ENCODE assay signal across 27 mouse cellular contexts in the genomic region with DNA sequence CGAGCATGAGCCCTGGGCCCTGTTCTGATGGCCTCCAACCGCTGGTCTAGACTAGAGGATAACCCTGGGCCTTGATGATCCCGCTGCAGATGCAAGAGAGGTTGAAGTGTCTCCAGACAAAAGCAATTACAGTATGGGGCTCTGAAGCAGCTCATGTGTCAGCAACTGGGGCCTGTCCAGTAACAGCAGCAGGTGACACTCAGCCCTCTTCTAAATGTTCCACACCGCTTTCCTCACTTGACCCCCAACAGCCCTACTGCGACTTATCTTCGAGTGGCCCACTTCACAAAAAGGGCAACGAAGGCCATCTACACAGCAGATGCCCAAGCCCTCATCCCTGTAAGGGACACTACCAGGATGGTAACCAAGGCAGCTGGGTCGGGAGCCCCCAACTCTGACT. TPM values are rescaled to one million over a fixed set of nuclear protein-coding genes. Genes with fewer than 3 reads are reported as not detected.
A peak's percentile ranks its signal among the peaks of the same experiment; 100 is the strongest.
DNase-seq lines count a peak whose midpoint lies in the region; ATAC-seq and TF ChIP-seq lines count a peak whose summit lies in the region.
"Had no signal": no experiment of that assay in that cellular context is flagged by ENCODE, and none has a peak within 500 bp of the region (broad histone marks: within the 10 kb centered on the region; RNA-seq: fewer than 3 reads in every experiment).

No protein-coding gene starts in this region.

- H3K9ac ChIP-seq in heart, adult 2 months (ENCODE audit: low read depth, low read length), result no peak overlapping the region
- H3K9ac ChIP-seq in heart, embryonic 11.5 days (ENCODE audit: low read depth, low read length), result no peak overlapping the region
- no peak overlapping the region for H3K9ac ChIP-seq in heart, postnatal 0 days (replicated peaks; ENCODE audit: low read depth, low read length)
- no peak overlapping the region for H3K9ac ChIP-seq in midbrain, embryonic 13.5 days (replicated peaks)
- H3K9ac ChIP-seq: embryonic facial prominence, embryonic 12.5 days; forebrain, embryonic 13.5 days had no signal

- no peak for TF ChIP-seq CTCF in heart, adult 2 months (IDR thresholded peaks at IDR 0.05)
- no peak for TF ChIP-seq CTCF in heart, postnatal 0 days (IDR thresholded peaks at IDR 0.05; ENCODE audit: low read depth)

- peaks cover 6% of the 10 kb centered on the region; the same call in 1 of the 2 replicates for H3K4me1 ChIP-seq in heart, adult 2 months (ENCODE audit: control insufficient read depth, insufficient read depth, low read length)
- H3K4me1 ChIP-seq in heart, embryonic 11.5 days (ENCODE audit: control insufficient read depth, insufficient read depth, low read length), result peaks cover 25% of the 10 kb centered on the region
- H3K4me1 ChIP-seq in heart, postnatal 0 days (ENCODE audit: control insufficient read depth, insufficient read depth), result peaks cover 9% of the 10 kb centered on the region
- H3K4me1 ChIP-seq in midbrain, embryonic 10.5 days, result peaks cover 35% of the 10 kb centered on the region
- peaks cover 12% of the 10 kb centered on the region for H3K4me1 ChIP-seq in midbrain, embryonic 13.5 days (replicated peaks)

- TF ChIP-seq EP300 in heart, adult 2 months (IDR thresholded peaks at IDR 0.05; ENCODE audit: insufficient read depth, low read depth, low read length), result peak; percentile 94
- 0 out of 2 replicates have a peak, but pooled peaks have one; percentile 20 for TF ChIP-seq EP300 in heart, postnatal 0 days (IDR thresholded peaks at IDR 0.05; ENCODE audit: low read depth)

- intact Hi-C loops in heart, adult 2 months (cut with DNase I), result no loop called here
- intact Hi-C loops in heart, postnatal 14 days (cut with DNase I), result loop anchor here (10.0 kb wide), 1 partner anchor 310 kb away; no protein-coding TSS in a partner anchor

- H3K79me2 ChIP-seq in heart, adult 2 months (replicated peaks; ENCODE audit: control insufficient read depth, insufficient read depth, low read length), result no peaks in the 10 kb centered on the region

- no peaks in the 10 kb centered on the region; the same call in 1 of the 2 replicates for H3K9me3 ChIP-seq in heart, embryonic 11.5 days (replicated peaks; ENCODE audit: control insufficient read depth, low read length)
- H3K9me3 ChIP-seq in heart, postnatal 0 days (replicated peaks; ENCODE audit: control insufficient read depth, low read length), result no peaks in the 10 kb centered on the region
- H3K9me3 ChIP-seq in midbrain, embryonic 10.5 days (replicated peaks), result peaks cover 4% of the 10 kb centered on the region; the same call in 1 of the 2 replicates
- 0 out of 2 replicates have a peak, but pooled peaks cover 4% of the 10 kb centered on the region for H3K9me3 ChIP-seq in midbrain, embryonic 13.5 days
- H3K9me3 ChIP-seq: embryonic facial prominence, embryonic 10.5 days; G1E had no signal

- 51% methylated on average over 8 of the region's 8 CpGs for WGBS in heart, adult 2 months
- 41% methylated on average over 8 of the region's 8 CpGs for WGBS in heart, embryonic 11.5 days (ENCODE audit: insufficient replicate concordance)
- 42% methylated on average over 8 of the region's 8 CpGs for WGBS in heart, postnatal 0 days
- 84% methylated on average over 8 of the region's 8 CpGs for WGBS in midbrain, embryonic 10.5 days
- 73% methylated on average over 8 of the region's 8 CpGs for WGBS in midbrain, embryonic 13.5 days

- H3K36me3 ChIP-seq in heart, adult 2 months (ENCODE audit: control insufficient read depth, insufficient read depth, low read length), result no peaks in the 10 kb centered on the region
- H3K36me3 ChIP-seq in heart, embryonic 11.5 days (ENCODE audit: control insufficient read depth, insufficient read depth, low read length), result peaks cover 22% of the 10 kb centered on the region
- peaks cover 61% of the 10 kb centered on the region for H3K36me3 ChIP-seq in heart, postnatal 0 days (replicated peaks; ENCODE audit: control insufficient read depth, insufficient read depth, low read length)
- H3K36me3 ChIP-seq in midbrain, embryonic 10.5 days, result peaks cover 44% of the 10 kb centered on the region
- H3K36me3 ChIP-seq in midbrain, embryonic 13.5 days, result peaks cover 20% of the 10 kb centered on the region
- H3K36me3 ChIP-seq: G1E had no signal

- H3K4me3 ChIP-seq in heart, adult 2 months, result no peak overlapping the region
- H3K4me3 ChIP-seq in heart, embryonic 11.5 days (ENCODE audit: low read depth, low read length), result no peak overlapping the region
- no peak overlapping the region for H3K4me3 ChIP-seq in heart, postnatal 0 days (ENCODE audit: low read depth, low read length)
- H3K4me3 ChIP-seq in midbrain, embryonic 10.5 days, result no peak overlapping the region
- H3K4me3 ChIP-seq in midbrain, embryonic 13.5 days (replicated peaks), result no peak overlapping the region
- H3K4me3 ChIP-seq: embryonic facial prominence, embryonic 10.5 days; embryonic facial prominence, embryonic 12.5 days; forebrain, embryonic 13.5 days had no signal

- H3K27ac ChIP-seq in heart, adult 2 months, result no peak overlapping the region
- H3K27ac ChIP-seq in heart, embryonic 11.5 days (ENCODE audit: low read depth, low read length), result no peak overlapping the region
- H3K27ac ChIP-seq in heart, postnatal 0 days (ENCODE audit: low read depth), result no peak overlapping the region
- H3K27ac ChIP-seq in midbrain, embryonic 10.5 days (replicated peaks), result 0 out of 2 replicates have a peak overlapping the region, but pooled peaks have one; percentile 30
- no peak overlapping the region for H3K27ac ChIP-seq in midbrain, embryonic 13.5 days
- H3K27ac ChIP-seq: embryonic facial prominence, embryonic 10.5 days; embryonic facial prominence, embryonic 12.5 days; forebrain, embryonic 13.5 days had no signal

- H3K4me2 ChIP-seq in heart, embryonic 11.5 days, result no peak overlapping the region
- H3K4me2 ChIP-seq in heart, postnatal 0 days (ENCODE audit: low read depth, low read length), result no peak overlapping the region
- H3K4me2 ChIP-seq in midbrain, embryonic 13.5 days (replicated peaks), result no peak overlapping the region
- H3K4me2 ChIP-seq: embryonic facial prominence, embryonic 12.5 days; forebrain, embryonic 13.5 days had no signal

- 0 out of 2 replicates have a peak, but pooled peaks have one; percentile 11 for ATAC-seq in heart, embryonic 11.5 days (replicated peaks; ENCODE audit: insufficient number of reproducible peaks, low FRiP score, low TSS enrichment)
- ATAC-seq in heart, postnatal 0 days (ENCODE audit: insufficient read depth, low read depth), result peak; percentile 39
- ATAC-seq in midbrain, embryonic 13.5 days, result no peak
- ATAC-seq: activated CD4-positive, CD25-positive, alpha-beta regulatory T cell, adult 4 months; CD4-positive, CD25-positive, alpha-beta regulatory T cell, adult 4 months; forebrain, embryonic 13.5 days; Patski had no signal

- H3K27me3 ChIP-seq in heart, adult 2 months (ENCODE audit: control insufficient read depth, insufficient read depth, low read length), result no peaks in the 10 kb centered on the region
- H3K27me3 ChIP-seq in heart, embryonic 11.5 days (ENCODE audit: control insufficient read depth, insufficient read depth, low read length), result peaks cover 29% of the 10 kb centered on the region
- H3K27me3 ChIP-seq in heart, postnatal 0 days (ENCODE audit: control insufficient read depth, insufficient read depth, low read length), result no peaks in the 10 kb centered on the region
- no peaks in the 10 kb centered on the region for H3K27me3 ChIP-seq in midbrain, embryonic 10.5 days (ENCODE audit: low read depth, poor library complexity, severe bottlenecking)
- no peaks in the 10 kb centered on the region for H3K27me3 ChIP-seq in midbrain, embryonic 13.5 days
- H3K27me3 ChIP-seq: CH12.LX; embryonic facial prominence, embryonic 12.5 days; forebrain, embryonic 13.5 days; Patski had no signal

- no peak for TF ChIP-seq POLR2A in heart, adult 2 months (IDR thresholded peaks at IDR 0.05; ENCODE audit: insufficient read depth, low read depth, low read length)

- no peak for DNase-seq in heart, adult 2 months
- DNase-seq in heart, postnatal 4 days, result no peak
- DNase-seq in heart, postnatal 14 days, result no peak
- peak; percentile 60 for DNase-seq in heart, postnatal 0 days (ENCODE audit: low spot score)
- no peak for DNase-seq in heart, adult 8-10 months (ENCODE audit: low spot score)
- no peak for DNase-seq in midbrain, embryonic 10.5 days (ENCODE audit: low spot score)
- DNase-seq: adrenal gland, adult 8-10 months; adrenal gland, postnatal 14 days; adrenal gland, postnatal 36 days; B cell, adult 2 months; cerebellum, adult 11-12 months; cerebellum, adult 2 months; cerebellum, adult 9-10 months; cerebellum, postnatal 10 days; cerebellum, postnatal 25 days had no signal

RNA-seq across cellular contexts. Expression of gene Pald1, which starts 38.2 kb away (rescaled TPM):
- total RNA-seq in heart, adult 2 months (2021), result 10 to 100 TPM; 15.3 to 17.6 TPM
- polyA plus RNA-seq in heart, adult 2 months (2012; rRNA removed), result 17.7 and 20.4 TPM in 2 replicates
- total RNA-seq in heart, postnatal 4 days (2021), result 10 to 100 TPM; 38.1 to 38.9 TPM
- 17.5 and 22.5 TPM in 2 replicates for polyA plus RNA-seq in heart, embryonic 11.5 days (2014; fragmentation: Nextera tagmentation; extraction: Ambion mirVana)
- total RNA-seq in heart, postnatal 14 days (2021), result 10 to 100 TPM; 32.0 to 36.8 TPM
- total RNA-seq in heart, postnatal 0 days (2014; rRNA removed; ENCODE audit: low replicate concordance), result 27.7 and 66.8 TPM in 2 replicates
- 13.8 and 17.9 TPM in 2 replicates for polyA plus RNA-seq in heart, postnatal 0 days (2015; fragmentation: Nextera tagmentation; extraction: Ambion mirVana)
- 10 to 100 TPM; 11.3 to 21.8 (median 12.9) TPM for total RNA-seq in heart, adult 8-10 months (2022)
- 35.8 and 36.1 TPM in 2 replicates for polyA plus RNA-seq in midbrain, embryonic 10.5 days (2016; fragmentation: Nextera tagmentation; extraction: Ambion mirVana)
- 17.5 and 21.1 TPM in 2 replicates for polyA plus RNA-seq in midbrain, embryonic 13.5 days (2015; fragmentation: Nextera tagmentation; extraction: Ambion mirVana)
- total RNA-seq: G1E had no signal
- polyA plus RNA-seq: activated CD4-positive, CD25-positive, alpha-beta regulatory T cell, adult 4 months; CD4-positive, CD25-positive, alpha-beta regulatory T cell, adult 4 months had no signal

RNA-seq across cellular contexts. Expression of gene Prf1, which starts 47.5 kb away (rescaled TPM):
- total RNA-seq in heart, adult 2 months (2021), result under 1 TPM; 0.23 to 0.32 TPM
- polyA plus RNA-seq in heart, adult 2 months (2012; rRNA removed), result 0.12 and 1.3 TPM in 2 replicates
- under 1 TPM in 1 of 2 experiments, not detected in 1; 0.09 TPM for total RNA-seq in heart, postnatal 4 days (2021)
- 0.10 TPM in 1 of 2 replicates, not detected in the other for polyA plus RNA-seq in heart, embryonic 11.5 days (2014; fragmentation: Nextera tagmentation; extraction: Ambion mirVana)
- total RNA-seq in heart, postnatal 14 days (2021), result not detected
- total RNA-seq in heart, postnatal 0 days (2014; rRNA removed; ENCODE audit: low replicate concordance), result not detected in 2 replicates
- 0.04 TPM in 1 of 2 replicates, not detected in the other for polyA plus RNA-seq in heart, postnatal 0 days (2015; fragmentation: Nextera tagmentation; extraction: Ambion mirVana)
- under 1 TPM in 2 of 4 experiments, not detected in 2; 0.16 to 0.23 TPM for total RNA-seq in heart, adult 8-10 months (2022)
- not detected in 2 replicates for polyA plus RNA-seq in midbrain, embryonic 10.5 days (2016; fragmentation: Nextera tagmentation; extraction: Ambion mirVana)
- not detected in 2 replicates for polyA plus RNA-seq in midbrain, embryonic 13.5 days (2015; fragmentation: Nextera tagmentation; extraction: Ambion mirVana)
- polyA plus RNA-seq: cerebellum, adult 2 months; cortical plate, adult 2 months; embryonic facial prominence, embryonic 10.5 days; embryonic facial prominence, embryonic 12.5 days; forebrain, embryonic 11.5 days; forebrain, embryonic 13.5 days; G1E; Patski had no signal
